Mouse (Mus musculus) liver, embryonic 12.5 days (tissue): Measurements from ENCODE around the gene Myh9. TPM values are rescaled to one million over a fixed set of nuclear protein-coding genes. Genes with fewer than 3 reads are reported as not detected.

Experiments
- ATAC-seq: fragments of 200-750 bp; cut with Nextera tagmentation; 2 replicates; pipeline ENCODE4 v1.8.0; 2017; ENCODE audit warnings: moderate number of reproducible peaks, mild to moderate bottlenecking, moderate library complexity
- H3K27ac ChIP-seq: fragments of 300-500 bp; sonication (generic); 2 replicates; pipeline ENCODE4 v1.5.1; 2016; ENCODE audit warnings: mild to moderate bottlenecking
- H3K27me3 ChIP-seq: fragments of 300-500 bp; sonication (generic); replicated peaks from 2 replicates; pipeline ENCODE4 v1.6.1; 2016; ENCODE audit warnings: mild to moderate bottlenecking, moderate library complexity
- H3K36me3 ChIP-seq: fragments of 300-500 bp; sonication (generic); 2 replicates; pipeline ENCODE4 v1.6.1; 2016; ENCODE audit warnings: mild to moderate bottlenecking, moderate library complexity
- H3K4me1 ChIP-seq: fragments of 300-500 bp; sonication (generic); 2 replicates; pipeline ENCODE4 v1.6.1; 2016
- H3K4me2 ChIP-seq: fragments of 300-500 bp; sonication (generic); 2 replicates; pipeline ENCODE4 v1.6.1; 2016; ENCODE audit warnings: mild to moderate bottlenecking, moderate library complexity
- H3K4me3 ChIP-seq: fragments of 300-500 bp; sonication (generic); 2 replicates; pipeline ENCODE4 v1.5.1; 2016; ENCODE audit warnings: mild to moderate bottlenecking, moderate library complexity
- H3K9ac ChIP-seq: fragments of 300-500 bp; sonication (generic); 2 replicates; pipeline ENCODE4 v1.6.1; 2016; ENCODE audit warnings: mild to moderate bottlenecking, moderate library complexity
- H3K9me3 ChIP-seq: fragments of 300-500 bp; sonication (generic); replicated peaks from 2 replicates; pipeline ENCODE4 v1.6.1; 2016; ENCODE audit warnings: mild to moderate bottlenecking, moderate library complexity
- WGBS: fragments of 180-500 bp; shearing (Covaris S2); methylation state at CpG from one replicate; pipeline ENCODE4 v1.1.7; 2016; ENCODE audit not compliant: insufficient replicate concordance; 5-methylcytosine and 5-hydroxymethylcytosine counted together
- polyA plus RNA-seq: library from polyadenylated mRNA; unstranded; fragments of >200 nt; fragmentation: Nextera tagmentation; extraction: Ambion mirVana; gene quantifications from 2 replicates; pipeline ENCODE4 v1.2.1, GENCODE M21; 2016

The Myh9 gene
- polyA plus RNA-seq, 1 experiment from 2014 or later: 32.5 TPM

DNA sequence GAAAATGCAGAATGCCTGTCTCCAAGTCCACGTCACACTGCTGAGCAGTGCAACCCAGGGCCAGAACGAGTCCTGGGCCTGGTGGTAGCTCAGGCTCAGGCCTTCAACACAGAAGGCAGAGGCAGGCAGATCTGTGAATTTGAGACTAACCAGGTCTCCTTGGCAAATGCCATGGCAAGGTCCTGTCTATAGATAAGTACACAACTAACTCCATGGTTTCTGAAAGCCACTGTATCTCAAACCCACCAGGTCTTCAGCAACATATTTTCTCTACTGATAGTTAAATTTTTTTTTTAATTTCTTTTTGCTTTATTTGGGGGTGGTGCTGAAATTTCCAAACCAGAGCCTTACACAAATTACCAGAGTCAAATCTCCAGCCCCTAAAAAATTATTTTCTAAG lies 19.3 kb downstream of the Myh9 start:
- peak overlapping the region; percentile 37 for H3K9ac ChIP-seq
- H3K36me3 ChIP-seq: peaks cover 31% of the 10 kb centered on the region
- H3K4me2 ChIP-seq: peak overlapping the region; percentile 4; the same call in 1 of the 2 replicates
- no peak; the same call in 1 of the 2 replicates for ATAC-seq
- no peak overlapping the region for H3K4me3 ChIP-seq
- no peaks in the 10 kb centered on the region for H3K27me3 ChIP-seq
- 38% methylated on average over 2 of the region's 2 CpGs for WGBS
- peak overlapping the region; percentile 74 for H3K27ac ChIP-seq
- peaks cover 93% of the 10 kb centered on the region for H3K4me1 ChIP-seq
- H3K9me3 ChIP-seq: no peaks in the 10 kb centered on the region

GRCm38 (mm10) chr15:77822057-77822466 lies 19.9 kb downstream of the Myh9 start:
- Histone ChIP-seq H3K27ac (peak overlapping the region; percentile 74), H3K36me3 (peaks cover 27% of the 10 kb centered on the region), H3K9ac (peak overlapping the region; percentile 19; the same call in 1 of the 2 replicates), H3K9me3 (no peaks in the 10 kb centered on the region), H3K27me3 (no peaks in the 10 kb centered on the region), H3K4me3 (no peak overlapping the region), H3K4me1 (peaks cover 93% of the 10 kb centered on the region), H3K4me2 (peak overlapping the region; percentile 4)
- 47% methylated on average over 5 of the region's 5 CpGs for WGBS
- ATAC-seq: peak; percentile 54

- H3K9me3 ChIP-seq: no peaks in the 10 kb centered on the region
- no peaks in the 10 kb centered on the region for H3K27me3 ChIP-seq
- peaks cover 22% of the 10 kb centered on the region for H3K36me3 ChIP-seq
- no peak for ATAC-seq
- H3K4me1 ChIP-seq: peaks cover 96% of the 10 kb centered on the region
- peak overlapping the region; percentile 19; the same call in 1 of the 2 replicates for H3K9ac ChIP-seq
- H3K4me3 ChIP-seq: no peak overlapping the region
- H3K27ac ChIP-seq: peak overlapping the region; percentile 74
- 52% methylated on average over 7 of the region's 7 CpGs for WGBS
- peak overlapping the region; percentile 4; the same call in 1 of the 2 replicates for H3K4me2 ChIP-seq
Observed at GRCm38 (mm10) chr15:77821424-77821823, 20.6 kb downstream of the Myh9 start.

GRCm38 (mm10) chr15:77820480-77821163 lies 21.4 kb downstream of the Myh9 start:
- H3K36me3 ChIP-seq: peaks cover 16% of the 10 kb centered on the region
- no peak overlapping the region; the same call in 1 of the 2 replicates for H3K4me2 ChIP-seq
- H3K27me3 ChIP-seq: no peaks in the 10 kb centered on the region
- H3K4me3 ChIP-seq: no peak overlapping the region
- H3K27ac ChIP-seq: peak overlapping the region; percentile 74
- H3K9ac ChIP-seq: peak overlapping the region; percentile 10; the same call in 1 of the 2 replicates
- H3K4me1 ChIP-seq: peaks cover 100% of the 10 kb centered on the region
- ATAC-seq: no peak
- WGBS: 27% methylated on average over 3 of the region's 3 CpGs
- no peaks in the 10 kb centered on the region for H3K9me3 ChIP-seq

DNA sequence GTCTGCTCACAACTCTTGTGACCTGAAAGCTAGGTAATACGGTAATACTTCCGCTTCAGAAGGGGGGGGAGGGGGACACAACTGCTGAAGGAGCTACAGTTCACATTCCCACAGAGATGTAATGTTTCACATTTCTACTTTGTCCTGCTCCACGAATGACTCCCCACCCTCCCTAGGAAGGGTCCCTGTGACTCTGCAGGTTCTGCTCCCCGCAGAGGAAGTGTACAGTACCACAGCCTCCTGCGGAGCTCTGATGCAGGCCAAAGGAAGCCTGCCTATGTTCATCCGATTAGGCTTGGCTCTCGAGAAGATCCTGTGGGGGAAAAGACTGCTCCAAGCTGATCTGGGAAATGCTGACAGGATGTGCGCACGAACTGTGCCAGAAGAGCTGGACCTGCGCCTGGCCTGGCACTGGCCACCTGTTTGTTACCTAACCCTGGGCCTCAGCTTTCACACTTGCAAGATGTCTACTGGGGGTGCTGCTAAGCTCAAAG lies 22.0 kb downstream of the Myh9 start:
- Histone ChIP-seq H3K4me3 (no peak overlapping the region), H3K27me3 (no peaks in the 10 kb centered on the region), H3K4me1 (peaks cover 100% of the 10 kb centered on the region), H3K9me3 (no peaks in the 10 kb centered on the region), H3K9ac (no peak overlapping the region), H3K27ac (peak overlapping the region; percentile 74), H3K4me2 (no peak overlapping the region), H3K36me3 (peaks cover 9% of the 10 kb centered on the region)
- ATAC-seq: no peak
- WGBS: 41% methylated on average over 10 of the region's 10 CpGs

- Histone ChIP-seq H3K4me1 (peaks cover 100% of the 10 kb centered on the region), H3K36me3 (peaks cover 7% of the 10 kb centered on the region), H3K4me2 (no peak overlapping the region), H3K27ac (no peak overlapping the region), H3K9ac (no peak overlapping the region), H3K27me3 (no peaks in the 10 kb centered on the region), H3K4me3 (no peak overlapping the region), H3K9me3 (no peaks in the 10 kb centered on the region)
- WGBS: 79% methylated on average over 15 of the region's 15 CpGs
- no peak for ATAC-seq
Observed at GRCm38 (mm10) chr15:77818556-77819158, 23.3 kb downstream of the Myh9 start.

- H3K4me1 ChIP-seq: peaks cover 92% of the 10 kb centered on the region
- H3K4me2 ChIP-seq: no peak overlapping the region
- H3K27me3 ChIP-seq: no peaks in the 10 kb centered on the region
- H3K27ac ChIP-seq: peak overlapping the region; percentile 20; the same call in 1 of the 2 replicates
- no peaks in the 10 kb centered on the region for H3K9me3 ChIP-seq
- WGBS: 60% methylated on average over 7 of the region's 7 CpGs
- H3K36me3 ChIP-seq: peaks cover 19% of the 10 kb centered on the region
- H3K4me3 ChIP-seq: no peak overlapping the region
- no peak for ATAC-seq
- no peak overlapping the region for H3K9ac ChIP-seq
Observed at GRCm38 (mm10) chr15:77817417-77817816, 24.6 kb downstream of the Myh9 start.

DNA sequence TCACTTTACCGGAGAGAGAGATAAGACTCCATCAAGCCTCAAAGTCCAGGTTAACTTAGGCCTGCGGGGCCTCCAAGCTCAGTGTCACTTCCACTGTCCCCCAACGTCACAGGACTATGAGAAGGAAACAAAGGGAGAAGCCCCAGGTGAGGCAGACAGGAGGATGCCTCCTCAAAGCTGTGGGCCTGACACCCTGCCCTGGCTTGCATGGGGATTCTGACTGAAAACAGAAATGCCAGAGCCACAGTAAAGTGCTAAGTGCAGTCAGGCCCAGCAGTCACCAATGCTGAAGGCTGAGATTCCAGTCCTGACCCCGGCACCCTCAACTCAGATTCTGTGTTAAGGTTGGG lies 25.4 kb downstream of the Myh9 start:
- Histone ChIP-seq H3K36me3 (peaks cover 28% of the 10 kb centered on the region), H3K9ac (no peak overlapping the region), H3K9me3 (no peaks in the 10 kb centered on the region), H3K4me1 (peaks cover 84% of the 10 kb centered on the region), H3K27ac (peak overlapping the region; percentile 50), H3K27me3 (no peaks in the 10 kb centered on the region), H3K4me2 (peak overlapping the region; percentile 1; the same call in 1 of the 2 replicates), H3K4me3 (no peak overlapping the region)
- no peak for ATAC-seq
- 41% methylated on average over 4 of the region's 4 CpGs for WGBS

DNA sequence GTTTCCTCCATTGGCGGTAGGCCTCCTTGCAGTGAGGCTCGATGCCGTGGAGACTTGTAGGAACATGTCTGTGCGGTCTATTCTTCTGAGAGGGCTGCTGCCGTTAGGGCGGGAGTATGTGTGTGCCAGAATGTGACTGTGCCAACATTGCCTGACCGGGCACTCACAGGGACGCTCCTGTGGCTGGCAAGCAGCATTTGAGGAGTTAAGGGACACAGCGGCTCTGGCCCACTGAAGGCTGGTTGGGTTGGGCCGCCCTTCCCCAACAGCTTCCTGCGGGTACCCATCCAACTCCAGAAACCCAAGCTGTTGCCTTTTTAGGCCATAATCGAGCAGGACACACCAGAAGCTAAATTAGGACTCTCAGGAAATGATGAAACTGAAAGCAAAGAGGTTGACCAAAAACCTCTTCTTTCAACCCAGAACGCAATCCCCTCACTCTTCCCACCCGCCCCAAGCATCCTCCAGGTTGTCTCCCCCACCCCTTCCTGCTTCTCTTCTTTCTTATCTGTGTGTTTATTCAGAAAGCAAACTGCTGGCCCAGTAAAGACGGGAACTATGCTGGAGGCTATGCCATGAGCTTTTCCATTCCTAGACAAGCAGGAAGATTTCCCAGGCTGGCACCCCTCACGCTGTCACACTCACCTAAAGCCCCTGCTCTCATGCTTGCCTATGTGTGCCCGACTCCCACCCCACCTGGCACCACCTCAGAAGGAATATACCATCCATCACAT lies 25.9 kb downstream of the Myh9 start:
- no peak overlapping the region for H3K9ac ChIP-seq
- peak overlapping the region; percentile 21 for H3K4me2 ChIP-seq

GRCm38 (mm10) chr15:77813639-77814375 lies 28.2 kb downstream of the Myh9 start:
- ATAC-seq: no peak
- H3K27me3 ChIP-seq: no peaks in the 10 kb centered on the region
- 64% methylated on average over 6 of the region's 6 CpGs for WGBS
- peaks cover 56% of the 10 kb centered on the region for H3K4me1 ChIP-seq
- H3K9ac ChIP-seq: 0 out of 2 replicates have a peak overlapping the region, but pooled peaks have one; percentile 19
- H3K36me3 ChIP-seq: peaks cover 49% of the 10 kb centered on the region
- no peak overlapping the region for H3K4me2 ChIP-seq
- no peaks in the 10 kb centered on the region for H3K9me3 ChIP-seq
- no peak overlapping the region for H3K4me3 ChIP-seq
- peak overlapping the region; percentile 23; the same call in 1 of the 2 replicates for H3K27ac ChIP-seq

More for the DNA sequence above, 25.9 kb downstream of the Myh9 start:
- Histone ChIP-seq H3K27me3 (no peaks in the 10 kb centered on the region), H3K36me3 (peaks cover 33% of the 10 kb centered on the region), H3K27ac (peak overlapping the region; percentile 50), H3K4me1 (peaks cover 79% of the 10 kb centered on the region), H3K9me3 (no peaks in the 10 kb centered on the region), H3K4me3 (no peak overlapping the region)
- ATAC-seq: no peak
- WGBS: 54% methylated on average over 17 of the region's 17 CpGs

- Histone ChIP-seq H3K9ac (no peak overlapping the region), H3K27ac (no peak overlapping the region), H3K4me1 (peaks cover 46% of the 10 kb centered on the region), H3K4me3 (no peak overlapping the region), H3K36me3 (peaks cover 60% of the 10 kb centered on the region), H3K27me3 (no peaks in the 10 kb centered on the region), H3K4me2 (no peak overlapping the region), H3K9me3 (no peaks in the 10 kb centered on the region)
- 70% methylated on average over 10 of the region's 10 CpGs for WGBS
- ATAC-seq: no peak
Observed at GRCm38 (mm10) chr15:77812578-77812977, 29.4 kb downstream of the Myh9 start.
